Mouse (Mus musculus): Measurements from ENCODE around the gene Tas2r143.

Tas2r143 gene

GRCm38 (mm10) chr6:42397041-42397657, 2.9 kb upstream of the Tas2r143 start:
- no peak for DNase-seq (ENCODE audit: low read depth, low spot score)

- no peak for DNase-seq (ENCODE audit: low read depth, low spot score)
These were observed 1.8 kb upstream of the Tas2r143 start for GRCm38 (mm10) chr6:42398285-42398684.

- no peak for DNase-seq (ENCODE audit: low read depth, low spot score)
These were observed 1.0 kb upstream of the Tas2r143 start for GRCm38 (mm10) chr6:42398998-42399397.

GRCm38 (mm10) chr6:42405134-42405533, 5.1 kb downstream of the Tas2r143 start, which contains the start of gene Tas2r135:
Gene Tas2r135, plus strand, starts transcription at chr6:42405434.
- no peak for DNase-seq (ENCODE audit: low read depth, low spot score)

- no peak for DNase-seq (ENCODE audit: low read depth, low spot score)
These were observed 19.4 kb downstream of the Tas2r143 start for GRCm38 (mm10) chr6:42419443-42419842.

GRCm38 (mm10) chr6:42421439-42421838, 21.4 kb downstream of the Tas2r143 start:
- no peak for DNase-seq (ENCODE audit: low read depth, low spot score)

GRCm38 (mm10) chr6:42424472-42424871, 24.4 kb downstream of the Tas2r143 start:
- no peak for DNase-seq (ENCODE audit: low read depth, low spot score)

- DNase-seq (ENCODE audit: low read depth, low spot score), result no peak
These were observed 26.3 kb downstream of the Tas2r143 start for GRCm38 (mm10) chr6:42426337-42426736.

GRCm38 (mm10) chr6:42433554-42433953, 33.5 kb downstream of the Tas2r143 start:
- DNase-seq (ENCODE audit: low read depth, low spot score), result no peak

- DNase-seq (ENCODE audit: low read depth, low spot score), result no peak
These were observed 34.4 kb downstream of the Tas2r143 start, which contains the start of gene Tas2r126 for GRCm38 (mm10) chr6:42434446-42434845. Gene Tas2r126, plus strand, starts transcription at chr6:42434535.

- no peak for DNase-seq (ENCODE audit: low read depth, low spot score)
These were observed 35.5 kb downstream of the Tas2r143 start for GRCm38 (mm10) chr6:42435490-42435889.

GRCm38 (mm10) chr6:42441395-42441794, 41.4 kb downstream of the Tas2r143 start:
- no peak for DNase-seq (ENCODE audit: low read depth, low spot score)

- no peak for DNase-seq (ENCODE audit: low read depth, low spot score)
These were observed 44.5 kb downstream of the Tas2r143 start for GRCm38 (mm10) chr6:42444491-42444890.

GRCm38 (mm10) chr6:42447381-42447780, 47.3 kb downstream of the Tas2r143 start:
- DNase-seq (ENCODE audit: low read depth, low spot score), result no peak

Measured in retina, adult 2 months (tissue).